Mouse (Mus musculus): ENCODE measurements around the gene Psg26.
"Not testable (repeated sequence)": the region's sequence is repeated elsewhere in the genome, so short reads cannot be mapped to it uniquely, and the experiment has no call there.

DNA sequence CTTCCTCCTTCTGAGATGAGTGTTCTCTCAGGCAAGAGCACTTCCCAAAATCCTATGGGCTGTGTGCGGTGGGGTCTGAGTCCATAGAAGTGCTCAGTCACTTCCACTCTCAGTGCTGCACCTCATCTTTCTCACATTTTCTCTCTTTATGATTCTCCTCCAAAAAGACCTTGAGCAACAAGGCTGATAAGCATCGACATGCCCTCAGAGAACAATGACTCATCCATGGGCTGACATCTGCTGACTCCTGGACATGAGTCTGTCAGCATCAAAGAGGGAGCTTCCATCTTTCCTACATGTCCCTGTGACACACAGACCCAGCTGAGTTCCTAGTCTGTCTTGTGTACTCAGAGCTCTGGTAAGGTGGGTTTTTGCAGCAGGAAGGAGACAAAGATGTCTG lies 52.0 kb downstream of the Psg26 start, which contains the start of gene Psg28:
- not testable (repeated sequence) for TF ChIP-seq CTCF, POLR2A (IDR thresholded peaks at IDR 0.05; ENCODE audit: insufficient read depth, low read depth, low read length)

All from olfactory bulb, adult 2 months (tissue).